Mouse (Mus musculus): ENCODE measurements around the gene Efcab5.
"Not testable (repeated sequence)": the region's sequence is repeated elsewhere in the genome, so short reads cannot be mapped to it uniquely, and the experiment has no call there.

Gene Efcab5

DNA sequence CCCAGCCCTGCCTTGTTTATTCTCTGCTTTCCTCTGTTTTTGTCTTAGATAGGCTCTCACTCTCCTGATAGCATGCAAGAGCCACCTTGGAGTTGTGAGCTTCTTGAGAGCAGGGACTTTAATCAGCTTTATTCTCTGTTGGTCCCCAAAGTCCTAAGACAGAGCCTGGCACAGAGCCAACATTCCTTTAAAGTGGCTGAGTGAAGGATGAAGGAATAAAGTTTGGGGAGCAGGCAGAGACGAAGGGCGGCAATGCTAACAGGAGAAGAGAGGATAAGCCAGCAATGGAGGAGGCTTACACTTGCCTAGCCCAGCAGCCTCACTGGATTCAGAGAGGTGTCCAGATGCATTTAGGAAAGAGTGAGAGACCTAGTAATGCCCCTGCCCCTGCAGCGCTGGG lies 92.2 kb downstream of the Efcab5 start:
- DNase-seq (ENCODE audit: low read depth, low spot score), result no peak

DNA sequence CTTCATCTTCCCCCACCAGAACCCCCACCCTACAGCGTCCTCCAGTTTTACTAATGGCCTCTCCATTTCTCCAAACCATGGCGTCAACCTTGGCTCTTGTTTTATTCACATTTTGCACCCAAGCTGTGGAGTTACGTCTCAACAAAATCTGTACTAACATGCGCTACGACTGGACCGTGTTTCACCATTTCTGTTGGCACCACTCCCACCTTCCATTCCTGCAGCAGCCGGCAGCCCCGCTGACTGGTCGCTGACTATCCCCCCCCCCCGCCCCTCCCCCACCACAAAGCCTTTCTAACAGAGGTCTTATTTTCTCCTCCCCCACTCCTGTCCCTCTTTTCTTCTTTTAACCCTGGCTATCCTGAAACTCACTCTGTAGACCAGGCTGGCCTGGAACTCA lies 93.6 kb downstream of the Efcab5 start:
- DNase-seq (ENCODE audit: low read depth, low spot score), result no peak

DNA sequence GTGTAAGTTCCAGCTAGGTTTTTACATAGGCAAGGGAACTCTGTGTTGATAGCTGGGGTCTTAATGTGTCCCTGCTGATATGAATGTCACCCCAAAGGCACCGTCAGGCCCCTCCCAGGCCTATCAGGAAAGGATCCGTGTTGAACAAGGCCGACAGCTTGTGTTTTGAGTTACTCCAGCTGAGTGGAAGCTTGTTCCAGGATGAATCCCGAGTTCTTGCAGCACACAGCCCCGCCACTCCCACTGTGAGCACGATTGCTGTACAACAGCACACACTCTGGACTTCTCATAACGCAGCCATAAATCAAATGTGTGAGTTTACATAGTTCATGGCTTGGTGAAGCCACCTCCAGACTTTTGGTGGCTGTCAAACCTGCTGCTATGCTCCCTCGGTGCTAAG lies 94.6 kb downstream of the Efcab5 start:
- DNase-seq (ENCODE audit: low read depth, low spot score), result no peak

DNA sequence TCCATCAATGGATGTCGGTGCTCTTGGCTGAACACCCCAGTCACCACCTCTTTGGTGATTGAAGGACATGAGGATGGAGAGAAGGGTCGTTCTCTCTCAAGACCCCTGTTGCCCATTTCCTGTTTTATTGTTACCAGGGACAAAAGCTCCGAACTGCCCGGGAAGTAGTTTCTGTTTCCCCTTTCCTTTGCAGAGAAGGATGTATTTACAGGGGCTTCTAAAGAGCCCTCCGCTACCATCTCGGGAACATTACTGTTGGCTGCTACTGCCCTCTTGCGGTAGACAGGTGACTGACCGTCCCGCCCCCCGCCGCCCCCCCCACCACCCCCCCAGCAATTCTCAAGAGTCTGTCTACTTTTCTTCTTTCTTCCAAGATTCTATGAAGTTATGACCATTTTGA lies 95.6 kb downstream of the Efcab5 start:
- DNase-seq (ENCODE audit: low read depth, low spot score), result no peak

DNA sequence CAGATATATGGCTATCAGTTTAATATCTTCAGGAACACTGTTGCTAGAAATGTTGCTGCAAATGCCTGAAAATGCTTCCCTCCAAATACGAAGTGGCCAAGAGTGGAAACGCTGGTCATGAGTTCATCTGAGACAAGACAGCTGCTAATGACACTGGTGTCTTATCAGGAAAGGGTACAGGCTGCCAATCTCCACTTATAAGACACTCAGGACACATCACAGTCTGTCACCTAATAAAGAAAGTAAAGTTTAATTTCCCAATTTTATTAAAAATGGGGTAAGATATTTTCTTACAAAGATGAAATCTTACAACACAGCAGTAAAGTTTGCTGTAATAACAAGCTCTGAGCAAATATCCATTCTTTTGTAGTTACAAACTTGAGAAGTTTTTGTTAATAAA lies 99.6 kb downstream of the Efcab5 start:
- DNase-seq (ENCODE audit: low read depth, low spot score), result no peak

DNA sequence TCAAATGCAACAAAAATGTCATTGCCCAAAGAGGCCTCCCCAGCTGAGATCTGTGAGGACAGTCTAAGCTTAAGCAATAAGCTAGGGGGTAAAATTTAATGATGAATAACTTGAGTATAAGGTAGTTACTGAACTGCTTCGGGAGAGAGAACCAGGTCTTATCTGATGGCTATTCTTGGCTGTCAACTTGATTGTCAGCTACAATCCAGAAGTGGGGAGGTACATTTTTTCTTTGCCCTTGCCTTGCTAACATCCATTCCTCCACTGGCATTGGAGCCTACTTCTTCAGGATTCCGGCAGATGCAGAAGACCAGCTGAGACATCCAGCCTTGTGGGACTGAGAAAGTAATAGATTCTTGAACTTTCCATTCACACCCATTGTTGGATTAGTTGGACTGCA lies 101.8 kb downstream of the Efcab5 start:
- DNase-seq (ENCODE audit: low read depth, low spot score), result no peak

DNA sequence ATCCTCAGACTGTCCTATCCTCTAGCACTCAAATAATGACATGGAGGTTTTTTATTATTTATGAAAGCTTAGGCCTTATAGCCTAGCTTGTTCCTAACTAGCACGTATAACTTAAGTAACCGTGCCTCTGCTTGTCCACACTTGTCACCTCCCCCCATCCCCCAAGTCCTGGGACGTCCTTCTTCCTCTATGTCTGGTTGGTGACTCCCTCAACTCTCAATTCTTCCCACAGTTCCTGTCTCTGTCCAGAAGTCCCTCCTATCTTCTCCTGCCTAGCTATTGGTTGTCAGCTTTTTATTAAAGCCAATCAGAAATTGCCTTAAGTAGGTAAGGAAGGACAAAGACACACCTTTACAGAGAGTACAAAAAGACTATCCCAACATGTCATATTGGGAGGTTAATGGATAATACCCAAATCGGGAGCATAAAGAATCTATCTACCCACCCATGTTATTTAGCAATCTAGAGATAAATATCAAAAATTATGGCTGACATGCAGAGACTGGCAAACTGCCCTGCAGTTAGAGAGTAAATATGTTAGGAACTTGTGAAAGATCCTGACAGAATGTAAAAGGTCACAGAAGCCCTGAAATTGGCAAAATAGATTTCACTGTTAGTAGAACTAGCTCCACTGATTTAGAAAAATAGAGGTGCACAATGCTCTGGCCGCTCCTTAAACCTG lies 104.6 kb downstream of the Efcab5 start:
- no peak for DNase-seq (ENCODE audit: low read depth, low spot score)

DNA sequence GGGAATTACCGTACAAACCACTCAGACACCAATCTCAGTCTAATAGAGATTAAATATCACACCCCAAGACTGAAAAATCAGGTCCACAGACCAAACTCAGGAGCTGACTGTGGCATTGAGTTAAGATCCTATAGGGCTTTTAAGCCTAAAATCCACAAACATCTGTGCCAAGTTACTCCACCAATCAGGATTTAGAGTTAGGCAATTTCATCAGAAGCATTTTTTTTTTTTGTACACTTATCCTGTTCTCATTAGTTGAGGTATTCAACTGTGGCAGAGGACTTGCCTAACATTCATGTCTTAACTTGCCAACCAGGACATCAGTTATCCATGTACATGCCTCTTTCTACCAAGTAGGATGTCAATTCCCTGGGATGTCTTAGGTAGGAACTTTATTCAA lies 109.4 kb downstream of the Efcab5 start:
- DNase-seq (ENCODE audit: low read depth, low spot score), result no peak

DNA sequence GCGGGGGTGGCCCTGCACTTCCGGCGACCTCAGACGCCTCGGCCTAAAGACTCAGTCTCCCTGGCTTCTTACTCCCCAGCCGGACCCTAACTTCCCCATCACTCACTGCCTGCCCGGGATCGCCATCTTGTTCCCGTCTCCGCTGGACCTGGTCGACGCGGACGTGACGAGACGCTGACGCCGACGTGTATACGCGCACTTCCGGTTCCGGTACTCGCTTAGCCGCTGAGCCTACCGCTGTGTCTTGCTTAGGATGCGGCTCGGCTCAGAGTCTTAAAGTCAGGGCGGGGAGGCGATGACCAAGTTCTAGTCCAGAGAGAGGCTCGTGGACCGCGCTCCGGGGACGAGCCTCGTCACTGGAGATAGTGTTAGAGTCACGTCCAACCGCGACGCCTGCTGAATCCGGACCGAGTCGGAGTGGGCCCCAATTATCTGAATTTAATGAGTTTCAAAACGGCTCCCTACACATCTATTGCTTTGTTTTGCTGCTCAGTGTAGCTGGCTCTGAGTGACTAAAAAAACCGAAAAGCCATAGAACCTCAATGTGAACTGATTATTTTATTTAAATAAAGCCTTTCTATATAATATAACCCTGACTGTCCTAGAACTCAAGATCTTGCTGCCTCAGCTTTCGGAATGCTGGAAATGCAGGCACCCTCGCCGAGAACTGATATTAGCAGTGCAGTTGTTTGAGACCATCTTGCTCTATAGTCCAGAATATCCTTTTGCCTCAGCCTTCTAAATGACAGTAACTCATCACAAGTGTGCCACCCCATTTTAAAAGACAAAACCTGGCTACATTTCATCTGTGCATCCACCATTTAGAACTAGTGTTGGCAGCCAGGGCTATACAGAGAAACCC lies 110.3 kb downstream of the Efcab5 start, which contains the start of gene Nsrp1:
Nsrp1 (minus strand) TSS at position 163 of the 862 bp plus-strand sequence.
- DNase-seq (ENCODE audit: low read depth, low spot score), result peak; percentile 79

DNA sequence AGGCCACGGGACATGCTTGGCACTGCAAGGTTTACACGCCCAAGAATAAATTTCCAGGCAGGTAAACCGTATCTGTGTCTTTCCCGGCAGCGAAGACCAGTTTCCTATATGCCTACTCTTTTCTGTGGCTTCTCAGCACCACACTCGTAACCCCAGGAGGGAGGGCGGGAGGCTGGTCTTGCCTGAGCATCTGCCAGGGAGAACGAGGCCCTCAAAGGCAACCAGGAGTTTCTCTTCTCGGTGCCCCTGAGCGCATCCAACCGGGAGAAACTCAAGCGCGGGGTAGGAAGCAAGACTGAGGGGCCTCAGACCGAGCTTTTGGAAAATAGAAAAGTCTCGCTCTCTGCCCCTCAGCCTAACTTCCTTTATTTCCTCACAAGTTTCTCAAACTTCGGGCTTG lies 111.0 kb downstream of the Efcab5 start:
- DNase-seq (ENCODE audit: low read depth, low spot score), result peak; percentile 21

DNA sequence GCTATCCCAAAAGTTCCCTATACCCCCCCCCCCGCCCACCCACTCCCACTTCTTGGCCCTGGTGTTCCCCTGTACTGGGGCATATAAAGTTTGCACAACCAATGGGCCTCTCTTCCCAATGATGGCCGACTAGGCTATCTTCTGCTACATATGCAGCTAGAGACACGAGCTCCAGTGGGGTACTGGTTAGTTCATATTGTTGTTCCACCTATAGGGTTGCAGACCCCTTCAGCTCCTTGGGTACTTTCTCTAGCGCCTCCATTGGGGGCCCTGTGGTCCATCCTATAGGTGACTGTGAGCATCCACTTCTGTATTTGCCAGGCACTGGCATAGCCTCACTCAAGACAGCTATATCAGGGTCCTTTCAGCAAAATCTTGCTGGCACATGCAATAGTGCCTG lies 111.4 kb downstream of the Efcab5 start:
- DNase-seq (ENCODE audit: low read depth, low spot score), result not testable (repeated sequence)

DNA sequence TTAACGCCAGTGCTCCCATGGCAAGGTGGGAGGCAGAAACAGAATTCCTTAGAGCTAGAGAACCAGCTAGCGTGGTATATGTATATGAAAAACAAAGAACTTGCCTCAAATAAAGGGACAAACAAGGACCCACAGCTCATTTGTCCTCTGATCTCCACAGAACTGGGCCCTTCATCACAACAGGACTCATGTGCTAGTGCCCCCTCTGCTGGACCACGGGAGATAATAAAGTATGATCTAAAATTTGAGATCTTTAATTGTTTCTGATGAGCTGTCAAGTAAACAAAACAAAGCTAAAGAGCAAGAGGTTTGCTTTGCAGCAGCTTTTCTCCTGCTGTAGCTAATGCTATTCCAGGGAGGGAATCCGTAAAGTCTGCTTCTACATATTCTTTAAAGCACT lies 118.0 kb downstream of the Efcab5 start:
- DNase-seq (ENCODE audit: low read depth, low spot score), result no peak

DNA sequence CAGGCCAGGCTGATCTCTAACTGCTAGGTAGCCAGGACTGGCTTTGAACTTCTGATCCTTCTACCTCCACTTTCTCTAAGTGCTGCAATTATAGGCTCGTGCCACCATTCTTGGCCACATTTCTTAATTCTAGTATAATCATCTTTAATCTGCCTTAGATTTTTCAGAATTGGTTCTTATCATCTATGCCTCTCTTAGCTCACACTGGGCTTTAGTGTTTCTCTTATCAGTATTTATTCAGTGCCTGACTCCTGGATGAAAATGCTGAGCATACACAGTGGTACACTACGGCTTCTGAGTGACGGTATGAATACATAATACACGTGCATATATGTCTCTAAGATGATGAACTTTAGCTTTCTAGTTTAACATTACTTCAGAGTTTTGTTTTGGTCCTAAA lies 119.9 kb downstream of the Efcab5 start:
- DNase-seq (ENCODE audit: low read depth, low spot score), result no peak

DNA sequence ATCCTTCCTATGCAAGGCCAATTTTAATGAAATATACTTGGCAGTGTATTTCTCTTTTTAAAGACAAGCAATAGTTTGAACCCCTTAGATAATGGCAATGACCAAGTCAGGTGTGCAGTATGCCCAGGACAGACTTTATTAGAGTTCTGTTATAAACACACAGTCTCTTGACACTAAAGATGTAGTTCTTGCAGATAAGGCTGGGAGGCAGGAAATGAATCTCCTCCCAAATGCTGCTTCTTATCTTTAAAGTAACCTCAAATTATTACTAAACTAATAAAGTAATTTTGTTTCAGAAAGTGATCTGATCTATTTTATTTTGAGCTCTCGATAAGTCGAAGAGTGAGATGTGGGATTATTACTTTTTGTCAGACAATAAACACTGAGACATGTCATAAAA lies 125.4 kb downstream of the Efcab5 start:
- DNase-seq (ENCODE audit: low read depth, low spot score), result no peak

DNA sequence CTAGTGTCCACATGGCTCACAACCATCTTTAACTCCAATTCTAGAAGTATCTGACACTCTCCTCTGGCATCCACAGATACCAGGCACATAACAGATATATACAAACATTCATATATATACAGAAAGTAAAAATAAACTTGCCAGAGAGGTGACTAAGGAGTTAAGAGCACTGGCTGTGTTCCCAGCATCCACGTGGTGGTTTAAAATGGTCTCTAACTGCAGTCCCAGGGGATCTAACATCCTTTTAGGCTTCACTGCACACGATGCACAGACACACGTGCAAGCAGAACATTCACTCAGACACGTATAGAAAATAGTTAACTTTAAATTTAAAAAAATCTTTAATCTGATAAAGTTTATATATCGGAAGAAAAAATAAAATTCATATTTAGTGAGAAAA lies 126.8 kb downstream of the Efcab5 start:
- DNase-seq (ENCODE audit: low read depth, low spot score), result no peak

DNA sequence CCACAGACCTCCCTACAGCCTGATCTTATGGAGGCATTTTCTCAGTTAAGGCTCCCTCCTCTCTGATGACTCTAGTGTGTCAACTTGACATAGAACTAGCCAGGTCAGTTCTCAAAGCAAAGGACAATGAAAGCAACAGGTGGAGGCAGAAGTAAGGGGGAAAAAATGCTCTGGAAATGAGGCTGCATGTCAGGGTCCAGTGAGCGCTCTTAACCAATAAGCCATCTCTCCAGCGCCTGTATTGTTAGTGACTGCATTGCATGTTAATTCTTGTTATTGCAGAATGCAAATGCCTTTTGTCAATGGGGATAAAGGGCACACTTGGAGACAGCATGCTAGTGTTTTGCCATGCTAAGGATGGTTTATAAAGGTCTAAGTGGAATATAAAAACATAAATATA lies 146.0 kb downstream of the Efcab5 start:
- DNase-seq (ENCODE audit: low read depth, low spot score), result no peak

DNA sequence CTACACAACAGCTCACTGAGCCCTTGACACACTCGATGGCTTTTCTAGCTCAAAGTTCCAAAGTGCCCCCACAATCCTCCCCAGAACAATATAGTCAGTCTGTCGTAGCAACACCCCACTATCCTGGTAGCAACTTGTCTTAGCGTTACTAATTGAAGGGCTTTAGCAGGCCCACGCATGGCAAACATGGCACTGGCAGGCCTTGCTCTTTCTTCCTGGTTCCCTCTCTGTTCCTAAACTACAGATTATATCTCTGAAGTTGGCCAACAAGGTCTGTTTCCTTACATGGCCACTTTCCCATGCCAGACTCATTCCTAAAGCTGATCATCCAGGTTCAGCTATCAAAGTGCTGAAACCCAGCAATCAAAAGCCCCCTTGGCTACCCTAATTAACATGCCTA lies 146.9 kb downstream of the Efcab5 start:
- DNase-seq (ENCODE audit: low read depth, low spot score), result no peak
